Mouse (Mus musculus) embryonic fibroblast, embryonic 13.5 days (primary cell): ENCODE measurements around the gene Gm49336.

Experiments
- CTCF ChIP-seq: IDR thresholded peaks from 2 replicates; pipeline ENCODE4 v1.5.1; 2011; ENCODE audit warnings: mild to moderate bottlenecking, control low read depth, low read length, moderate library complexity, borderline replicate concordance; ENCODE audit not compliant: insufficient read depth
- POLR2A ChIP-seq: IDR thresholded peaks from 2 replicates; pipeline ENCODE4 v1.6.1; 2011; ENCODE audit warnings: low read depth, mild to moderate bottlenecking, control low read depth, low read length, moderate library complexity

DNA sequence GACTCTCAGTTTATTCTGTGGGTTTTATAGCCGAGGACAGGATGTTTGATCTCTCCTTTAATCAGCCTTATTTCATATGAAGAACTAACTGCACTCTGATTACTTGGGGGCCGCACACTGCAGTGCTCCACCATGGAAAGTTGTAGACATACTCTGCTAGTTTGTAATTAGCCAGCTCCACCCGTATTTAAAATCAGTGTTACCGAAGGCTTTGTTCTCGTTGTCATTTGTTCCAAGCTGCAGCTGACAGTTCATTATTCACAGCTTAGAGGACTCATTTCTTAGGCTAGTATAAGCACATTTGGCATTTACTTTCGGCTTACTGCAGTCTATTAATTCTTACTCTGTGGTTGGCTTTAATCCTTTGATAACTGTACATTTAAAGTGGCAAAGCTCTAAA lies 49.7 kb upstream of the Gm49336 start:
- TF ChIP-seq POLR2A (no peak), CTCF (no peak)
